Mouse (Mus musculus) E14TG2a.4 (cell line): Measurements from ENCODE around the gene Ube2g1.

ENCODE experiments used
- CTCF ChIP-seq: conservative IDR thresholded peaks from 2 replicates; pipeline ENCODE4 v1.5.1; 2014; ENCODE audit warnings: low read length
- NANOG ChIP-seq: IDR thresholded peaks from 2 replicates; pipeline ENCODE4 v1.6.1; 2014; ENCODE audit warnings: borderline replicate concordance, low read length, mixed read lengths

DNA sequence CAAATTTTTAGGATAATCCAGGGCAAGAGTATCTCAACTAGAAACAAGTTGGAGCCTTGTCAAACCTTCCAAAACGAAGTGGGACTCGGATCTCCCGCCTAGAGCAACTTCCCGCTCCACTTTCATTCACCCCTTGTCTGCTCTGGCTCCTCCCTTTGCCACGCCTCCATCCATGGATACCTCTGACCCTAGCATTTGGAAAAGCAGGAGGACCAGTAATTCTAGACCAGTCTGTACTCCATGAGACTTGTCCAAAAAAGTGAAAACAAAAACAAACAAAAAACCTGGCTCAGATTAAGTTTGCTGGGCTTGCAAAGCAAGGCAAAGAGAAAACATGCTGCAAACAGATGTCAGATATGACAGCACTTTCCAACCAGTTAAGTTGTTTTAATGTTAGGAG is 81.2 kb downstream of the Ube2g1 start:
- no peak for TF ChIP-seq CTCF
- no peak for TF ChIP-seq NANOG
